Mouse (Mus musculus): ENCODE measurements around the gene 9430007A20Rik.
"Not testable (repeated sequence)": the region's sequence is repeated elsewhere in the genome, so short reads cannot be mapped to it uniquely, and the experiment has no call there.

The 9430007A20Rik gene

DNA sequence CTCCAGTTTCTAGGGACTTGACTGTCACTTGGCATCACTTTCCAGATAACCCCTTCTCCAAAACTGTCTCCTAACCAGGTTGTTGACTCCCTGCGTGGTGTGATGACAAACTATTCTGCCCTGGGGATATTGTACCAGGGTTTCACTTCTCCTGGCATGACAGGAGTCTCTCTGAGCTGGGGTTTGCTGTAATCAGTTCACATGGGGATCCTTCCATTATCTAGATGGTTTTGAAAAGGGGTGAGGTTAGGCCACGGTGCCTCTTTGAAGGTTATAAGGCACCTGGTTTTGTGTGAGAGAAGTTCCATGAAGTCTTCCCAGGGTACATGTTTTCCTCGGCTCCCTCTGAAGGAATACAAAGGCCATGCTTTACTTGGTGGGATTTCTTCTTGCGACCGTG lies at the start of gene 9430007A20Rik:
Gene 9430007A20Rik, plus strand, starts transcription at position 301 of the 400 bp plus-strand sequence.
- DNase-seq, result no peak

DNA sequence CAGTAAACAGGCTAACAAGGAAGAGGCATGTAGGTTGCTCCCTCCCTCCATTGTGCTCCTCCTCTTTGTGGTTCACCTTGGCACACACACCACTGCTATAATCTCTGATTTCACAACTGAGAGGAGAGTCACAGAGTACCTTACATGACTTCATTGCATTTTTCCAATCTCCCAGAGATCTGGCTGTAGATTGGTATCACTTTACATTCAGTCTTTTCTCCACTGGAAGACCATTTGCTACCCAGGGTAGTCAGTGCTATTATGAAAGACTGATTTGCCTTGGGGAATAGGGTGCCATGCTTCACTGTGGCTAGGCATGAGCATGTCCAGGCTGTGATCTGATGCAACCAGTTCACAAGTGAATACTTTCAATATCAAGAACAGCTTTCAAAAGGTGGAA lies 26.3 kb upstream of the 9430007A20Rik start:
- DNase-seq, result no peak

DNA sequence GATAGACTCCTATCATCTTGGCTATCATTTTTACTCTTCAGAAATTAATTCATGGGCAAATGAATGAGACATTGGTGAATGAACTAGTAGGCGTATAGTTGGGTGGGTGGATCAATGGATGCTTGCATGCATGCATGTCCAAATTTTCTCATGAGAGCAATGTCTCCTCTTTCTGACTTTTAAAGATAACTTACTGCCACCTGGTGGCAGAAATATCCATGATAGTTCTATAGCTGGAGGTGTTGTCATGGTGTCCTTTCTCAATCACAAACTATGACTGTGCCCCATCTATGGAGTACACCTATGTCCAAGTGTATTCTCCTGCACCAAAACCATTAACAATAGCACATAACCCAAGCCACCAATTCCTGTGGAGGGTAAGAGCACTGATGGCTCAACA lies 13.1 kb upstream of the 9430007A20Rik start:
- DNase-seq, result peak; percentile 11

DNA sequence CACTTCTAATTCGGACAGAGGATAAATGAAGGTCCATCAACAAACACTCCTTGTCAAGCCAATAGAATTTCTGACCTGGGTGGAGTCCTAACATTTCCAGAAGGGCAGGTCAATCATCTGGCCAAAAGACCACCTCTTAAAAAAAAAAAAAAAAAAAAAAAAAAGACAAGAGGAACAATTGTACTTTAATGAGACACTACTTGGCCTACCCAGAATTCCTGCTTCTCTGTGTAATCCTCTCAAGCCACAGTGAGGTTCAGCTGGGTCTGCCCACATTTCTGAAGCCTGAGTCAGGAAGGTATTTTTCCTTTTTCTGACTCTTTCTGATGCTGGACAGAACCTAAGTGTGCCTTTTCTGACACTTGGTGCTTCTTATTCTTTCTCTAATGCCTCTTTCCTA lies 25.1 kb downstream of the 9430007A20Rik start:
- DNase-seq, result no peak

DNA sequence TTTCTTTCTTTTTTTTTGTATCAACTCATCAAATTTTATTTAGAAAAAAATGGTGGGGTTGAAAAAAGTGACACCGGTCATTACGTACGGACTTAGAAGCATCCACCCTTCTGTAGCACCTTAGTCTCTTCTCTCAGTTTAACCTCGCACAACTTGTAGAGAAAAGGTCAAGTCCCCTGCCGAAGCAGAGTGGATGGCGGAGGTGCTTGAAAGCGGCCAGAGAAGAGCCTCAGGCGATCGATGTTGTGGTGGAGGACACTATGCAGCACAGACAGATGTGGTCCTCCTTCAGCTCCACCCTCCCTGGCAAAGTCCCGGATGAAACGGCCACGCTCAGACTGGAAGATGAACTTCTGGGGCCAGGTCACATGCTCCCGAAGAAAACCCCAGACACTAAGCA lies 25.7 kb downstream of the 9430007A20Rik start:
- DNase-seq, result not testable (repeated sequence)

DNA sequence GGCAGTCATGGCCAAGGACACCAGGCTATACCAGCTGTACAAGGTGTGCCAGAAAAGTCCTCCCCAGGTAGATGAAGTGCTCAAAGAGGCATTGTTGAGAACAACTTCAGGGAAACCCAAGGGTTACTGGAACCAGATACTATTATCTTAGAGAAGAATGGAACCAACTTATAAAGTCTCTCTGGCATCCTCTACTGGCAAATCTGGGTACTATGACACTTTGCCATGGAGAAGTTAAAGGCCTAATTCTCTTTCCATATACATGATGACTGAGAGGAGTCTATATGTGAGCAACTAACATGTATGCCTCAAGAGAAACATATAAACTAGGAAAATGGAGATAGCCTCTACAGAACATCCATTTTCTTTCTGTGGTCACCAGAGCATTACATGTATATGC lies 31.5 kb downstream of the 9430007A20Rik start:
- DNase-seq, result no peak

DNA sequence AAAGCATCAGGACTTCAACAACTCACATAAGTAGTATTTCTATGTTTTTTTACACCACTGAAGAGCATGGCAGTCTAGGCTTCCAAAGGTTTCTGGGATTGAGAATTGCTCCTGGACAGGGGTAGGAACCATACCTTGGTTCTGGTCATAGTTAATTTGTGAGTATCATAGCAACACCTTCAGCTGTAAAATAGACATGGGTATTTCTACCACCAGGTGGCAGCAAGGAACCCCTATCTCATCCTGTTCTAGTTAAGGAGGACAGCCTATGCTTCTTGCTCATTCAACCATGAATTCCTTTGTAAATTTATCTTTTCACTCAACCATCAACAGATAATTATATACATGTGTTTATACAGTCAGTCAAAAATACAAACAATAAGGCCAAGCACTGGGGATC lies 40.2 kb downstream of the 9430007A20Rik start:
- peak; percentile 61 for DNase-seq

DNA sequence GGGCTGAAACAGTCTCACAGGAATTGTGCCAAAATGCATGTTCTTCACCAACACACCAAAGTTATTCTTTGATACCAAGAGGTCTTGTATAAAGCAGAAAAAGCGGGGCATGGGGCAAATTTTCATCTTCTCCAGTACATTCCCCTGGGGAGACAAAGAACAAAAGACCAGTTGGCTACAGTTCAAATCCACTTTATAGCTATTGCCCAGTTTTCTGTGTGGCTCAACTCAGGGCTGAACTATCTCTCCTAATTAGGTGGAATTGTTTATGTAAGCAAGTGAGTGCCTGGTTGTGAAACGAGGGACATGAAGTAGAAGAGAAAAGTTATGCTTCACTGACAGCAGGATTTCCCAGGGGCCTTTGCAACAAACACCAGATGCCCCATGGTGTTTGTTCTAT lies 41.6 kb downstream of the 9430007A20Rik start:
- DNase-seq, result no peak

DNA sequence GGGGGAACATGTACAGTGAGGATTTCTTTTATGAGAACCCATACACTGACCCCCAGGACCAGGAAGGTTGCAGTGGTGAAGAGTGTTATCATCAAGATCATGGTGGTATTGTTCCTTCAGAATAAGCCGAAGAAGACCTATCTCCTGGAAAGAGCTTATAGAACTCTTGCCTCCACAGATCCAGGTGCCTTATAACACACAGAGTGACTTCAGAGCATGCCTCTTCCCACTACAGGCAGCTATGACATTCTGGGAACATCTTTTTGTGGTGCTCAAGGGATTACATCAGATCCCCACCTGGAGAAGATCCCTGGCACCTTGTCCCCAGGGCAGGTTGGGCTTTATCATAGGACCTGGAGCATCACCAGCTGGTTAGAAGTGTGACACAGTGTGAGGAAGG lies 45.4 kb downstream of the 9430007A20Rik start, which contains the start of gene Gm13124:
Gene Gm13124, minus strand, starts transcription at position 101 of the 400 bp plus-strand sequence.
- DNase-seq, result no peak

DNA sequence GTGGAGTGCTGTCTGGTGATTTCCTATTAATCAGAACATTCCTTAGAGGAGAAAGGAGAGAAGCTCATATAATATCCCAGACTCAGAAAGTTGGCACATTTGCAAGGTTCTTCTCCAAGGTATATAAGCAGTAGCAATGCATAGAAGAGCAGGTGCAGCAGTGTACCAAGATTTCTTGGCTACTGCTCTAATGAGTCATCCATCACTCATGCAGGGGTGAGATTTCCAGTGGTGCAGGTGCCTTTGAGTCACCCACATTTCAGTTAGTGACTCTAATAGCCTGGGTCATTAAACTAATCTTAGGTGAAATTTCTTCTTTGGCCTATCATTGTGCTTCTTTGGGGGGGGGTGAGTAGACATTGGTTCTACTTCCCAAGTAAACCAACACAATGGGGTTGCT lies 48.1 kb downstream of the 9430007A20Rik start:
- no peak for DNase-seq
